Mouse (Mus musculus): Measurements from ENCODE around the gene Gnptab.
"Not testable (repeated sequence)": the region's sequence is repeated elsewhere in the genome, so short reads cannot be mapped to it uniquely, and the experiment has no call there.

The Gnptab gene

DNA sequence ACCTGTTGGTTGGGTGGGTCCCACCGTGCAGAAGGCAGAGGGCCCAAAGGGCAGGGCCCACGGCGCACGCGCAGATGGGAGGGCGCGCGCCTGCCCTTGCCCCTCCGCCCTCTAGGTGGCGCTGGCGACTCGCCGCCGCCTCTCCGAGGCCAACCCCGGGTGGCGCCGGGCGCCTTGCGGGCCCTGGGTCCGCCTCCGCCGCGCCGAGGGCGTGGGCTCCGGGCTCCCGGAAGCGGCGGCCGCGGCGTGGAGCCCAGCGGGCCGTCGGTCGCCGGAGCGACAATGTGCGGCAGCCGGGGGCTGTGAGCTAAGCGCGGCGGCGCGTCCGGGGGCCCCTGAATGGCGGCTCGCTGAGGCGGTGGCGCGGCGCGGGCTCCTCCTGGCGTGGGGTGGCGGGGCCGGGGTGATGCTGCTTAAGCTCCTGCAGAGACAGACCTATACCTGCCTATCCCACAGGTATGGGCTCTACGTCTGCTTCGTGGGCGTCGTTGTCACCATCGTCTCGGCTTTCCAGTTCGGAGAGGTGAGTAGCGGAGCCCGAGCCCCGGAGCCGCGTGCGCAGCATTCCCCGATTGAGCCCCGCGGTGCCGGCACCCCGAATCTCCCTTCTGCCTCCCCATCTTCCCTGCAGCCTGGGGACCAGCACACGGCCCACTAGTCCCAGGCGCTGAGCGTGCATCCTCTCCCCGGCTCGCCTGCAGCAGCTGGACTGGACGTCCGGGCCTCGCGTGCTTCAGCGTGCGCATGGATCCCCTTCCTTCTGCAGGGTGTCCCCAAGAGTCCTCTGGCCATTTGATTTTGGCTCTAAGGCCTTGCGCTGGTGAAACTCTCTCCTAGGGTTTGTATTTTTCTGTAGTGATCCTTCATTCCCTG lies at the start of gene Gnptab, which contains the start of gene Dram1:
Gene Gnptab (plus strand): TSS at position 120 of the 873 bp plus-strand sequence.
Gene Dram1 (minus strand): TSS at position 68 of the 873 bp plus-strand sequence.
- DNase-seq (ENCODE audit: low spot score in 2 of 2), result peak; percentile 71 to 85

DNA sequence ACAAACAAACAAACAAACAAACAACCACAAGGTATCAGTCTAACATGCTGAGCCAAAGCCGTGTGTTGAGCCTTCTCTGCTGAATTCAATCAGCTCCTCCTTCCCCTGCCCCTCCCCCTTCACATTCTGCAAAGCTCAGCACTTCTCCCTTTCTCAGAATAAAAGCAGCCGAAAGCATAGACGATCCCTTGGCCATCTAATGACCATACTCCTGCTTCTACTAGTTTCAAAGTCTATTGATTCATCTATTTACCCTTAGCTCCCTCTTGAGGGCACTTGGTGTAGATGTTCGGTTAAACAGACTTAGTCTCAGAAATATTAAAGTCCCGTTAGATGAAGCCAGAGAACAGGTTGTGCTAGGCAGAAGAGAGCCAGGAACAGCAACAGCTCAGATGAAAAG lies 48.2 kb upstream of the Gnptab start:
- DNase-seq (ENCODE audit: low spot score in 2 of 2), result no peak

DNA sequence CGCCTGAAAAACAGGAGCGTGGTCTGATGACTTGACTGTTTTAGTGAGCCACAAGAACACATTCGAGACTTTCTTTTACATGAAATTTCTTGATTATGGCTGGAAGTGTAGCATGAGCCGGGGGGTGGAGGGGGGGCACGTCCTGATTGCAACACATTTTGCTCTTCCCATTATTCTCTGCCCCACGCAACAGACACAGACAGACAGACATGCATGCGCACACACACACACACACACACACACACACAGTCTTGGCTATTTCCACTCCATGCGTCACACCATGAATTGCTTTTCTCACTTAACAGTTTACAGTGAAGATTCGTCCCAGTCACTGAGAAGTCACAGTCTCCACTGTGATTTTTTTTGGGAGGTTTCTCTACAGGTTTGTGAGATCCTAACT lies 38.3 kb upstream of the Gnptab start:
- no peak for DNase-seq (ENCODE audit: low spot score in 2 of 2)

DNA sequence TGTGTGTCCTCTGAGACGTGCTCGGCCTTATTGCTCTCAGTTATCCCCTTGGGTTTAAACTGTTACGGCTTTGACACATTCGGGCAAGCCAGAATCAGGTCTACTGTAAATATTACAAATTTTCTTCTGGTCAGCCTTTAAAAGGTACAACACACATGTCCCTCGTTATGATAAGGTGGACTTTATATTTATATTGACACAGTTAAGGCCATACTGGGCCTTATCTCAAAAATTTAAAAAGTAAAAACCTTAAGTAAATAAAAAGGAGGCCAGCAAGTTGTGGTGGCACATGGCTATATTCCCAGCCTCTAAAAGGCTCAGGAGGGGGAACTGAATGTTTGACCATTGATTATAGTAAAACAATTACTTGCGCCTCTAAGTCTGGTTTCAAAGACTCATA lies 37.6 kb upstream of the Gnptab start:
- DNase-seq (ENCODE audit: low spot score in 2 of 2), result no peak

DNA sequence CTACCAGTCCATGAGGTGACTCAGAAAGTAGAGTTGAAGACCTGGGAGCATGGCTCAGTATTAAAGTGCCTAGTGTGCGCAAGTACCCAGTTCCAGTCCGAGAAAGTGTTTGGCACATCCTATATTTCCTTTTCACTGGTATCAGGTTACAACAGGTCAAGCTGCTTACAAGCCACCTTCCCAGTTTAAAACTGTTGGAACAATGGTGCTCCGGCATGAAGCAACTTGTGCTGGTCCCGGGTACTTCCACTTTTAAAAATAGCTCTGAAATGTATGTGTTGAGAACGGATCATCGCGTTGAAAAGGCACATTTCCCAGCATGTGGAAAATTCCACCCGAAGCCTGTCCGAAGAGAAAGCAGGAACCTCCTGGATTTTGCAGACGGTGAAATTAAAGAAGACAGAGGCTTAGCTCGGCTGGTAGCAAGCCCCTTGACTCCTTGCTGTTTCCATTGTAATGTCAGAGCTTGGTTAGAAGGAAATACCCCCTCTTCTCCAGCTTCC lies 33.0 kb upstream of the Gnptab start:
- no peak for DNase-seq (ENCODE audit: low spot score in 2 of 2)

DNA sequence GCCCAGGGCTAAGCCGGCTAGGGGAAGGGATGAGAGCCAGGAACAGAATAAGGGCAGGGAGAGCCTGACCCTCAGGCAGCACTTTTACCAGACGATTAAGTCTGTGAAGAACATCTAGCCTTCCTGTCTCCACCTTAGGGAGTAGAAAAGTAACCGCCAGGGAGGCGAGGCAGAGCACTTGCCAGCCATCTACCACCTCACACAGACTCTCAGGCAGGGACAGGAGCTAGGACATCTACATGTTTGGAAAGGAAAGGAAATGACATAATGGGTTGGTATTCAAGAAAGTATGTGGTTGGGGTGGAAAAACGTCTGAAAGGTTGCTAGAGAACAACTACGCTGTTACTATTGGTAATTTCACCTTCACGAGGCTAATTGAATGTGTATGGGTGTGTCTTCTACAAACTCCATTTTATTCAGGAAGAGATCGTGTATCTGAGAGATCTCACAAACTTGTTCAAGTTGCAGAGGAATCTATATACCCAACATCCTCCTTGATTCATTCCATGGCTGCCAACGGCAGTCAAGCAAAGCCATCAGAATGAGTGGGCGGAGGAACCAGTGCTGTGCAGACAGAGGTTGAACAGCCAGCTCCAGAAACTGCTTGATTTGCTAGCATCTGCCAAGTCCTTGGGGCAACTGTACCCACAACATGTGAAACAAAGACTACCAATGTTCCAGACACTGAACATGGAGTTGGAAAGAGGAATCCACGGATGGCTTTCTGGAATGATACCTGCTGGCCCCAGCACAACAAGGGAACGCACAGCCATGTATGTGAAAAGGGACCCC lies 32.3 kb upstream of the Gnptab start:
- no peak for DNase-seq (ENCODE audit: low spot score in 2 of 2)

DNA sequence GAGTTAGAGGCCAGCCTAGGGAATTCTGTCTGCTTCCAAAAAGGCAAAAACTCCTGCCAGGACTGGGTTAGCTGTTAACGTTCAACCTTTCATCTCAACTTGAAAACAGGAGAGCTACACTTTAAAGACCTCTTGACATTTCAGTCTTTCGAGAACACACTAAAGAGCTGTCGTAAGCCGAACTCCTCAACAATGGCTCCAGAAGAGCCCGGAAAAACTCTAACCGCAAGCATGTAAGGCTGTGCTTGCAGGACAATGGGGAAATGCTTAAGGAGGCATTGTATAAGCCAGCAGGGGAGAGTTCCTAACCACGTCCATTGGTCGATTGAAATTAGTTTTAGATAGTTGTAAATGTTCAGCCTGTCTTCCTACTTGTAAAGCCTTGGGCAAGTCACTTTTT lies 29.1 kb upstream of the Gnptab start:
- no peak for DNase-seq (ENCODE audit: low spot score in 2 of 2)

DNA sequence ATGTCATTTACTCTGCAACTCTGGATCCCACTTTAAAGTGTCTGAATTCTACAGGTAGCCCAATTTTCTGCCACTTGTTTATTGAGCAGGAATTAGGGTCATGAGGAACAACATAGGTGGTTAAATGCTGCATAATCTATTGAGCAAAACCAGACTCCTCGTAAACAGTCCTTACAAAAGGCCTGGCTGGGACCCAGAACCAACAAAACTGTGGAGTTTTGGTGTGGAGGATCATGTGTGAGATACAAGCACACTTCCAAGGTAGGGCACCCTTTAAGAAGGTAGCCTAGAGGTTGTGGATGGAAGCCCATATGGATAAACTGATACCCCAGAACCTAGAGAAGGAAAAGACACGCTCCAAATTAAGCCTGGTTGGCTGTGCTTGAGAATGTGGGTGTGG lies 28.2 kb upstream of the Gnptab start:
- no peak for DNase-seq (ENCODE audit: low spot score in 2 of 2)

DNA sequence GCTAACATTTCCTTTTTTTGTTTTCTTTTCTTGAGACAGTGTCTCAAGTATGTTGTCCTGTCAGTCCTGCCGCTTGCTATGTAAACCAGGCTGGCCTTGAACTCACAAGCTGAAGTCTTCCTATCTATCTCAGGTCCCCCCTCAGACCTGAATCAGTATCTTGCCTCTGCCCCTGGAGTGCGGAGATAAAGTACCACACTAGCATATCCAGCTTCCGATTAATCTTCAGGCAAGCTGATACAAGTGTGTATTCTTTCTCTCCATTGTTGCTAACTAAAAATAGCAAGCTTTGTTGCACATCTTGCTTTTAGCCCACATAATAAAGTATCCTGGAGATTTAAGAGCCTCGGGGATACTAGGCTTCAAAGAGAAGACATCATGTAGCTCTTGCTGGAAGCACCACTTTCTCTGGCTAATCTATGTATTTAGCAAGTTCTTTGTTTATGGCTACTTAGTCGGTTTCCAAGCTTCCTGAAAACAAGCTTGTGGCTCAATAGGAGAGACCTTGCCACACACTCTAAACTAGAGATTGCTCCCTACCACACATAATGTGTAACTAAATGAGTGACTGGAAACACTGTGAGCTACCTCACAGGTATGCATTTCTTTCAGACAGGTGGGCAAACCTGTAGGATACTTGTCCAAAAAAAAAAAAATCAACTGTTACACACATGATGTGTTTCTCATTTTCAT lies 27.4 kb upstream of the Gnptab start:
- no peak for DNase-seq (ENCODE audit: low spot score in 2 of 2)

DNA sequence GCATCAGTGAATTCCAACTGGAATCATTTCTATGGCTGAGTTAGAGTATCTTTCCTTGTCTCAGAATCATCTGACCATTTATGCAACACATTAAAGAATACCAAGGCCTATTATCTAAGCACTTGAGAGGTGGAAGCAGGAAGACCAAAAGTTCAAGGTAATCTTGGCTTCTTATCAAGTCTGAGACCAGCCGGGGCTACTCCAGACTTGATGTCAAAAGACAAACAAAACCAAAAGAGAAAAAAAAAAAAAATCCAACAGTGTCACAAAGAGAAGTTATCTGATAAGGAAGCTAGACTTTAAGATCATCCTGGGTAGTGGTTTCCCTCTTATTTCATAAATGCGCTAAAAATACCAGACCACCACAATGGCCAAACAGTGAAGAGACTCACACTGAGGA lies 26.4 kb upstream of the Gnptab start:
- DNase-seq (ENCODE audit: low spot score in 2 of 2), result no peak

DNA sequence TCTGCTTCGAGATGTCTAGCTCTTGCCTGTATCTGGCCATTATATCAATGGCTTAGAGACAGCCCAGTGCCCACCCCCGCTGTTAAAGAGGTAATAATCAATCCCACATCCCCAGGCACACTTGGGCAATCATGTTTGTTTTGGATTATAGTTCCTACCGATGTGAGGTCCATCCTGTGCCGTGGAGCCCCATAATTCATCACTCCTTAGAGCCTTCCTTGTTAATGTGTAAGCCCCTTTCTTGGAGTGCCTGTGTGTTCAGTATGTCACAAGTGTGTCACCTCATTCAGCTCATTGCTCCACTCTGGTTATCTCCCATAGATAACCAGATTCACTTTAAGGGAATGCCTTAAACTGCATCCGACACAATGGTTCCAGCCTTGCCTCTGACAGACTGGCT lies 24.3 kb upstream of the Gnptab start:
- no peak for DNase-seq (ENCODE audit: low spot score in 2 of 2)

DNA sequence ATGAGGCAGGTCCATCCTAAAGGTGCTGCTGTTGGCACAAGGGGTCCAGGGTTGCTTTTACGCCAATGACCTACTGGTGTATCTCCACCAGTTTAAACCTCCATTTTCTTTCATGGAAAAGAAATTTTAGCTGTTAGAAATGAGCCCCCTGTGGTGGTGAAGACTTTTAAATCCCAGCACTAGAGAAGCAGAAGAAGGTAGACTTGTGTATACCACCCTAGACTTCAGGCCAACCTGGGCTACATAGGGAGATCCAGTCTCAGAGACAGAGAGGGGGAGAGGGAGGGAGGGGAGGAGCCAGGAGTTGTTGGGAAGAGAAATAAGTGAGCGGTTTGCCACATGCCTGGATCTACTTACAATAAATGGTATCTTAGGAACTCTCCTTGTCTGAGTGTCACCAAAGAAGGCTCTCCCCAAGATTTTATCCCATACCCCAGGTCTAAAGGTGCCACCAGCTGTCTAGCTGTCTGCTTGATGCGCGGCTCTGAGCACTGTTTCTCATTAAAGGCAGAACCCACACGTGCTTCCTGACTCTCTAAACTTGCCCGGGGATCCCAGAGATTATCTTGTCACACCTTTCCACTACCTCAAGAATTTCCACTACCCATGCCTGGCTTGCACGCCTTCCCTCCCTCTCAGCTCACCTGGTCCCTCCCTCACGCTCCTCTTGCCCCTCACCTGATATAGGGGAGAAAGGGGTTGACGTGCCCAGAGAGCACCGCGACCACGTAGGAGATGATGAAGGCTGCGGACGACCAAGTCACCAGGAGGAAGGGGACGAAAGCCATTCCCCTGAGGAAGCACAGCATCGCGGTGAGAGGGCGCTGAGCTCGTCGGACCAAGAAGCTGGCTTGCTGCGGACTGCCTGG lies 22.6 kb upstream of the Gnptab start:
- no peak for DNase-seq (ENCODE audit: low spot score in 2 of 2)

DNA sequence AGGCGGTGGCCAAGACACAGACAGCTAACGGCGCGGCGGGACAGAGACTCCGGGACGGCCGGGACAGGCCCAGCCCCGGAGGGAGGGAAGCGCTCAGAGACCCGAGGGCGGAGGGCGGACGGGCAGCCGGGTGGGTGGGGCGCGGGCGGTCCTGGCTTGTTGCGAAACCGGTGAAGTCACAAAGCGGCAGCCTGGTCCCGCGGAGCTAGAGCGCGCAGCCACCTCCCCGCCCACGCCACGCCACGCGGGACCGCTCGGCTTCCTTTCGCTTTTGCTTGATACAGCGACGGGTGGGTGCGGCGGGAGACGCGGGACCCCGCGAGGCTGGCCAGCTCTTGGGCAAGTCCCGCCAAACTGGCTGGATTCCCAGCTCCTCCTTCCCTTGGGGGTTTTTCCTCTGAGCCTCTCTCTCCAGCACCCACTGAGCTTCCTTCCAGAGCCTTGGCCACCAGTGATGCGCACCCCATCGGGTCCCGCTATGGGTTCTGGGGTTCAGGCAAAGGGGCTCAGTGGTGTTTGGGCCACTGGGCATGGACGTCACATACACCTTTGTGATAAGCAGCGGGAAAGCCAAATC lies 21.9 kb upstream of the Gnptab start:
- DNase-seq (ENCODE audit: low spot score in 2 of 2), result peak in 1 of 2 experiments; percentile 18

DNA sequence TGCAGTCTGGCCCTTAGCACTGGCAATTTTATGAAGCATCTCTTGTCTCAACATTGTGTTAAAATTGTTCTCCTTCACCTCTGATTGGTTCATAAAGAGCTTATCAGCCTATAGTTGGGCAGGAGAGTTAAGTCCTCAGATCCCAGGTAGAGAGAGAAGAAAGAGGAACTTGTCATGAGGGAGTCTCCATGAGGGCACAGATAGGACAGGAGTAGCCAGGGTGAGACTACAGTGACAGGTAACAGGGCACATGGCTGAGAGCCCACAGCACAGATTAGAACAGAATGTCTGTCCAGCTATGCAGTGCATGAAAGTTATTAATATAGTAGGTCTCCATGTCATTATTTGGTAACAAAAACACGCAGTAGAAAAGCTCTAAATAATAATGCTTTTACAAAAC lies 16.7 kb upstream of the Gnptab start:
- DNase-seq (ENCODE audit: low spot score in 2 of 2), result no peak

DNA sequence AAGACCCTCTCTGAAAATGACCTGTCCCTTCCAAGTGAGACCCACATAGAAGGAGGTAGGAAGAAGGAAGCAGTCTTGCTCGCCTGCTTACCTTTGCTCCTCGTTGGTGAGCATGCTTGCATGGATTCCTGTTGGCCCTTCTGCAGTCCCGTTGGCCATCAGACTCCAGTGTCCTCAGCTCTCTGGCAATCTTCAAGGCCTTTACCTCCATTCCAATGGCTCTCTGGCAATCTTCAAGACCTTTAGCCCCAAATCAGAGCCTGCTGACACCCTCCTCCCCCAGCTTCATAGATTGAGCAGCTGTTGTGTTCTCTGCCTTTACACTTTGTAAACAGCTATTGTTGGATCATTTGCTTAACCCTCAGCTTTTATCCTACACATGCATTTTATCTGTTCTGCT lies 14.7 kb upstream of the Gnptab start:
- no peak for DNase-seq (ENCODE audit: low spot score in 2 of 2)

DNA sequence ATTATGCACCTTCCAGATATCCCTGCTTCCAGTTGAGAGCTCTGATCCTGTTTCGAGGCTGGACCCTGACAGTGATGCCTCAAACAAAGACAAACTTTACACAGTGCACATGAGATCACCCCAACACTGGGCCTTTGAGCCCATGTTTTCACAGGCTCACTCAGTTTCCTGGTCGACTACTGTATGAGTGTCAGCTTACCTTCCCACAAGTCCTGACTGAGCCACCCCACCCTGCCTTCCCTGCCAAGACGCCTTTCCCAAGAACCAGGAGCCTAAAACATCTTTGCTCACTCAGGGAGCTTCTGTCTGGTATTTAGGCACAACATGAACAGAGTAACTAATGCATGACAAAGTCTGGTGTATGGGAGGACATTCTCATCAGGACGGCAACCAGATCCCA lies 9.7 kb upstream of the Gnptab start:
- no peak for DNase-seq (ENCODE audit: low spot score in 2 of 2)

DNA sequence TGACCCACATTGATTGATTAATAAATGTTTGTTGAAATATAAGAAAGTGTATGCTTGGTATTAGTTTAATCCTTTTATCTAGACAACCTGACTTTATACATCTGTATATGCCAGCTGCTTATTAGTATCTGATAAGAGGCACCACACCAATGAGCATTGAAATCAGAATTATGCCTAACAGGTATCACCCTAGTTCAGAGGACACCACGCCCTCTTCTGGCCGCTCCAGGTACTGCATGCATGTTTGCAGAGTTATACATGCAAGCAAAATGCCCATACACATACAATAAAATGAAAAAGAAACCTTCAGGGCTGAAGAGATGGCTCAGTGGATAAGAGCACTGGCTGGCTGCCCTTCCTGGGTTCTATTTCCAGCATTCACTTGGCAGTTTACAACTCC lies 7.1 kb upstream of the Gnptab start:
- no peak for DNase-seq (ENCODE audit: low spot score in 2 of 2)

DNA sequence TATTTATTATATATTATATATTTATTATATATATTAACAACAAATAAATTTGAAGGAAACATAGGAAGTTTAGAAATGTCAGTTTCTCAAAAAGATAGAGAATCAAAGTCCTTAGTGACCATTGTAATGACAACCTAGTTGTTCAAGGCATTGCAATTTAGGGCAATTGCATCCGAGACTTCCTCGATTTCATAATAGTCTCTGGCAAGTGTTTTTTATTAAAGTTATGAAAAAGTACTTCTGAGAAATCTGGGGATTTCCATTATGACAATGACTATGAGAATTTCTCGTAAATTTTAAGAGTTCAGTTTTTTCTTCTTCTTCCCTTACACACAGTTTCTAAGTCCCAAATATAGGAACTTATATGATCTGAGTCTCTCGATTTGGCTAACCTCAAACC lies 6.5 kb upstream of the Gnptab start:
- DNase-seq (ENCODE audit: low spot score in 2 of 2), result no peak

DNA sequence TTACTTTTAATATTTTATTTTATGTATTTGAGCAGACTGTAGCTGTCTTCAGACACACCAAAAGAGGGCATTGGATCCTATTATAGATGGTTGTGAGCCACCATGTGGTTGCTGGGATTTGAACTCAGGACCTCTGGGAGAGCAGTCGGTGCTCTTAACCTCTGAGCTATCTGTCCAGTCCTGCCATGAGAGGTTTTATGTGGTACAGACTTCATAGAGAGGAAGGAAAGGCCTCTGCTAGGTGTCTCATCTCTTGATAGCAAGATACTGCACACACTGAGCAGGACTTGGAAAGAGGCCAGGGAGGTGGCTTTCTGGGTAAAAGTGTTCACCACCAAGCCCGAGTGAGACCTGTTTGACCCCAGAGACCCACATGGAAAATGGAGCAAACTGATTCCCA lies 6.0 kb upstream of the Gnptab start:
- not testable (repeated sequence) for DNase-seq (ENCODE audit: low spot score in 2 of 2)

DNA sequence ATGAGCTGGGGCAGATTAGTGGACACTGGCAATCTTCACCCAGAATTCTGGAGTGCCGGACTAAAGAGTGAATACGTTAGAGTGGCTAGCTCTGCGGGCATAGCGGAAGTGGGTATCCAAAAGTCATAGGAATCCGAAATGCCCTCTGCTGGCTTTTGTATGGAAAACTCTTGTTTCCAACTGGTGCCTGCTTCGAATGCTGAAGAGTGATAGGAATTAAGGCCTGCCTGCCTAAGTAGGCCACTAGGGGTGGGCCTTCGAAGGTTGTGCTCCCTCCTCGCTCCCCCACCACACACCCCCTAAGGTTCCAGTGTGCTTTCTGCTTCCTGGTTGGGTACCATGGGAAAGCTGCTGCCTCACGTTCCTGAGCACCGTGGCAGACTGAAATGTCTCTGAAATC lies 3.9 kb upstream of the Gnptab start:
- no peak for DNase-seq (ENCODE audit: low spot score in 2 of 2)

DNA sequence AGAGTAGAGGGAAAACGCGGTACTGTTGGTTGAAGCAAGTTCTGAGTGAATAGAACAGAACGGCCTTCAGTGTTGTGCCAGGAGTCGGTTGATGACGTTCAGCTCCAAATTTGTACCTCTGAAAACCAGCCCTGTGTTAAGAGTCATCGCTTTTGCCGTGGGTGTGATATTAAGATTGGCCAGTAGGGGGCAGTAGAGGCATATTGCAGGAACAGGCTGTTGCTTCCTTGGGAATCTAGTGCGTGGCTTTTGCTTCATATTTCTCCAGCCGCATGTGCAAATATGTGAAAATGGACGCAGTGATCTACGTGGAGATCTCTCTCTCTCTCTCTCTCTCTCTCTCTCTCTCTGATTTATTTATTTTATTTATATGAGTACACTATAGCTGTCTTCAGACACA lies 2.2 kb upstream of the Gnptab start:
- peak; percentile 93 to 94 for DNase-seq (ENCODE audit: low spot score in 2 of 2)
